Mouse (Mus musculus): ENCODE data around the gene Ust.

DNA sequence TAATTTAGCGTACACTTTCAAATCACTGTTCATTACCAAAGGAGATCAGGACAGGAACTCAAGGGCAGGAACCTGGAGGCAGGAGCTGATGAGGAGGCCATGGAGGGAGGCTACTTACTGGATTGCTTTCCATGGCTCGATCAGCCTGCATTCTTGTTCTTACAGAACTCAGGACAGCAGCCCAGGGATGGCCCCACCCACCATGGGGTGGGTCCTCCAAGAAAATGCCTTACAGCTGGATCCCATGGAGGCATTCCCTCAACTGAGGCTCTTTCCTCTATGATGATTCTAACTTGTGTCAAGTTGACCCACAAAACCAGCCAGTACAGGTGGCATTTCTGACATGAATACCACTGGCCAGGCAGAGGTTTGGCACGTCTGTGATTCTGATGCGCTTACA lies 314.9 kb downstream of the Ust start:
- TF ChIP-seq CTCF (IDR thresholded peaks at IDR 0.05; ENCODE audit: control insufficient read depth, insufficient read depth, insufficient read length) (no peak), MYOG (IDR thresholded peaks at IDR 0.05; ENCODE audit: control insufficient read depth, extremely low read depth, insufficient read length) (no peak), MAX (IDR thresholded peaks at IDR 0.05) (no peak), USF1 (IDR thresholded peaks at IDR 0.05; ENCODE audit: low read depth) (no peak), MYOD1 (IDR thresholded peaks at IDR 0.05; ENCODE audit: control insufficient read depth, insufficient read length, low read depth) (no peak), FOSL1 (IDR thresholded peaks at IDR 0.05; ENCODE audit: insufficient read depth, low read length, poor library complexity, severe bottlenecking) (no peak), CEBPB (IDR thresholded peaks at IDR 0.05; ENCODE audit: low read depth) (no peak)
